Mouse (Mus musculus) midbrain, embryonic 16.5 days (tissue): ENCODE data around the gene Eif2a. TPM values are rescaled to one million over a fixed set of nuclear protein-coding genes. Genes with fewer than 3 reads are reported as not detected.

Experiments used
- ATAC-seq: fragments of 200-750 bp; cut with Nextera tagmentation; 2 replicates; pipeline ENCODE4 v1.8.0; 2017; ENCODE audit warnings: moderate TSS enrichment
- H3K27ac ChIP-seq: fragments of 300-500 bp; sonication (generic); 2 replicates; pipeline ENCODE4 v1.5.1; 2014; ENCODE audit warnings: mild to moderate bottlenecking, low read length, mixed read lengths
- H3K27me3 ChIP-seq: fragments of 300-500 bp; sonication (generic); 2 replicates; pipeline ENCODE4 v1.6.1; 2014; ENCODE audit warnings: low read depth, low read length, mixed read lengths; ENCODE audit not compliant: control insufficient read depth, insufficient read depth
- H3K36me3 ChIP-seq: fragments of 300-500 bp; sonication (generic); 2 replicates; pipeline ENCODE4 v1.6.1; 2014; ENCODE audit warnings: mild to moderate bottlenecking, low read length, moderate library complexity, mixed read lengths; ENCODE audit not compliant: control insufficient read depth, insufficient read depth
- H3K4me1 ChIP-seq: fragments of 300-500 bp; sonication (generic); 2 replicates; pipeline ENCODE4 v1.6.1; 2014; ENCODE audit warnings: mild to moderate bottlenecking, low read length, mixed read lengths; ENCODE audit not compliant: control insufficient read depth, insufficient read depth
- H3K4me2 ChIP-seq: fragments of 300-500 bp; sonication (generic); 2 replicates; pipeline ENCODE4 v1.6.1; 2014; ENCODE audit warnings: mild to moderate bottlenecking, low read length, mixed read lengths
- H3K4me3 ChIP-seq: fragments of 300-500 bp; sonication (generic); 2 replicates; pipeline ENCODE4 v1.5.1; 2014; ENCODE audit warnings: low read depth, mild to moderate bottlenecking, low read length, moderate library complexity, mixed read lengths
- H3K9ac ChIP-seq: fragments of 300-500 bp; sonication (generic); 2 replicates; pipeline ENCODE4 v1.6.1; 2014; ENCODE audit warnings: low read depth, low read length, mixed read lengths
- H3K9me3 ChIP-seq: fragments of 300-500 bp; sonication (generic); replicated peaks from 2 replicates; pipeline ENCODE4 v1.6.1; 2014; ENCODE audit warnings: mild to moderate bottlenecking, low read length, mixed read lengths; ENCODE audit not compliant: control insufficient read depth, poor library complexity, severe bottlenecking
- WGBS: fragments of 180-500 bp; shearing (Covaris S2); extraction: QIAGEN DNeasy Blood & Tissue Kit; methylation state at CpG from one replicate; pipeline ENCODE4 v1.1.7; 2014; 5-methylcytosine and 5-hydroxymethylcytosine counted together
- polyA plus RNA-seq: library from polyadenylated mRNA; unstranded; fragments of >200 nt; fragmentation: Nextera tagmentation; extraction: Ambion mirVana; gene quantifications from 2 replicates; pipeline ENCODE4 v1.2.1, GENCODE M21; 2015

Gene Eif2a
- 33.4 and 33.9 TPM in 2 replicates for polyA plus RNA-seq

GRCm38 (mm10) chr3:58525652-58526407 lies at the start of gene Eif2a, which contains the start of gene Serp1:
TSS of gene Eif2a (plus strand) at chr3:58525821.
TSS of gene Serp1 (minus strand) at chr3:58525892.
- peaks cover 6% of the 10 kb centered on the region; the same call in 1 of the 2 replicates for H3K36me3 ChIP-seq
- peak; percentile 99 for ATAC-seq
- H3K4me3 ChIP-seq, result peak within 1 kb of the TSS; percentile 99
- H3K9ac ChIP-seq, result peak within 1 kb of the TSS; percentile 96
- peak within 1 kb of the TSS; percentile 94 for H3K27ac ChIP-seq
- H3K9me3 ChIP-seq, result no peaks in the 10 kb centered on the region
- no peaks in the 10 kb centered on the region for H3K27me3 ChIP-seq
- H3K4me1 ChIP-seq, result peaks cover 22% of the 10 kb centered on the region
- WGBS, result under 1% methylated on average over 54 of the region's 57 CpGs
- H3K4me2 ChIP-seq, result peak within 1 kb of the TSS; percentile 85

GRCm38 (mm10) chr3:58478755-58479455 lies 46.7 kb upstream of the Eif2a start:
- no peaks in the 10 kb centered on the region for H3K9me3 ChIP-seq
- 85% methylated on average over 2 of the region's 2 CpGs for WGBS
- H3K27me3 ChIP-seq, result no peaks in the 10 kb centered on the region
- H3K4me2 ChIP-seq, result no peak overlapping the region
- no peak overlapping the region for H3K27ac ChIP-seq
- no peaks in the 10 kb centered on the region for H3K36me3 ChIP-seq
- ATAC-seq, result no peak
- no peaks in the 10 kb centered on the region for H3K4me1 ChIP-seq
- H3K4me3 ChIP-seq, result no peak overlapping the region
- H3K9ac ChIP-seq, result no peak overlapping the region

GRCm38 (mm10) chr3:58485883-58486282 lies 39.7 kb upstream of the Eif2a start:
- no peak overlapping the region for H3K4me2 ChIP-seq

GRCm38 (mm10) chr3:58487121-58487520 lies 38.5 kb upstream of the Eif2a start:
- WGBS, result 59% methylated on average over 3 of the region's 3 CpGs
- Histone ChIP-seq H3K36me3 (no peaks in the 10 kb centered on the region), H3K9me3 (no peaks in the 10 kb centered on the region), H3K4me2 (no peak overlapping the region), H3K4me1 (no peaks in the 10 kb centered on the region), H3K4me3 (no peak overlapping the region), H3K9ac (no peak overlapping the region), H3K27me3 (no peaks in the 10 kb centered on the region), H3K27ac (no peak overlapping the region)
- ATAC-seq, result no peak

More at GRCm38 (mm10) chr3:58485883-58486282, 39.7 kb upstream of the Eif2a start:
- Histone ChIP-seq H3K4me3 (no peak overlapping the region), H3K36me3 (no peaks in the 10 kb centered on the region), H3K9ac (no peak overlapping the region), H3K9me3 (no peaks in the 10 kb centered on the region), H3K27ac (no peak overlapping the region), H3K27me3 (no peaks in the 10 kb centered on the region), H3K4me1 (no peaks in the 10 kb centered on the region)
- no peak for ATAC-seq
- WGBS, result 72% methylated on average over 7 of the region's 7 CpGs

GRCm38 (mm10) chr3:58487999-58488775 lies 37.4 kb upstream of the Eif2a start:
- ATAC-seq, result no peak

GRCm38 (mm10) chr3:58490787-58491186 lies 34.8 kb upstream of the Eif2a start:
- Histone ChIP-seq H3K36me3 (no peaks in the 10 kb centered on the region), H3K9me3 (no peaks in the 10 kb centered on the region), H3K27ac (no peak overlapping the region), H3K4me2 (no peak overlapping the region), H3K4me3 (no peak overlapping the region), H3K4me1 (no peaks in the 10 kb centered on the region), H3K9ac (no peak overlapping the region), H3K27me3 (no peaks in the 10 kb centered on the region)
- ATAC-seq, result no peak
- 74% methylated on average over 7 of the region's 7 CpGs for WGBS

More at GRCm38 (mm10) chr3:58487999-58488775, 37.4 kb upstream of the Eif2a start:
- Histone ChIP-seq H3K4me3 (no peak overlapping the region), H3K9ac (no peak overlapping the region), H3K27ac (no peak overlapping the region), H3K9me3 (no peaks in the 10 kb centered on the region), H3K4me1 (no peaks in the 10 kb centered on the region), H3K4me2 (no peak overlapping the region), H3K27me3 (no peaks in the 10 kb centered on the region), H3K36me3 (no peaks in the 10 kb centered on the region)
- WGBS, result 79% methylated on average over 8 of the region's 8 CpGs

GRCm38 (mm10) chr3:58493621-58494020 lies 32.0 kb upstream of the Eif2a start:
- H3K36me3 ChIP-seq, result no peaks in the 10 kb centered on the region
- H3K27ac ChIP-seq, result no peak overlapping the region
- H3K27me3 ChIP-seq, result no peaks in the 10 kb centered on the region
- no peaks in the 10 kb centered on the region for H3K4me1 ChIP-seq
- ATAC-seq, result no peak
- H3K9me3 ChIP-seq, result no peaks in the 10 kb centered on the region
- H3K9ac ChIP-seq, result no peak overlapping the region
- WGBS, result 89% methylated on average over 4 of the region's 4 CpGs
- no peak overlapping the region for H3K4me3 ChIP-seq
- H3K4me2 ChIP-seq, result no peak overlapping the region

GRCm38 (mm10) chr3:58501961-58502360 lies 23.7 kb upstream of the Eif2a start:
- H3K4me3 ChIP-seq, result no peak overlapping the region
- H3K9me3 ChIP-seq, result no peaks in the 10 kb centered on the region
- ATAC-seq, result no peak
- 71% methylated on average over 2 of the region's 2 CpGs for WGBS
- H3K4me1 ChIP-seq, result no peaks in the 10 kb centered on the region
- H3K36me3 ChIP-seq, result no peaks in the 10 kb centered on the region
- no peaks in the 10 kb centered on the region for H3K27me3 ChIP-seq
- no peak overlapping the region for H3K9ac ChIP-seq
- H3K27ac ChIP-seq, result no peak overlapping the region
- no peak overlapping the region for H3K4me2 ChIP-seq
